Mouse (Mus musculus) MEL (cell line): ENCODE results near the gene Lipc. TPM values are rescaled to one million over a fixed set of nuclear protein-coding genes. Genes with fewer than 3 reads are reported as not detected.

Source experiments
- DNase-seq: peaks from one replicate; pipeline ENCODE4 v3.0.0; 2011; ENCODE audit warnings: low read depth, low spot score
- H3K27ac ChIP-seq: 2 replicates; pipeline ENCODE4 v1.5.1; 2012; ENCODE audit warnings: low read depth, mild to moderate bottlenecking, control low read depth, low read length, moderate library complexity; ENCODE audit not compliant: control insufficient read depth
- H3K27me3 ChIP-seq, 2 experiments: fragments of 150-350 bp in 1 of 2; sonication (generic) in 1 of 2; 2 replicates each; pipeline ENCODE4 v1.6.1; 2012; ENCODE audit warnings: low read length in 2 of 2, mild to moderate bottlenecking in 2 of 2, improper control_type of control experiment in 1 of 2, moderate library complexity in 1 of 2; ENCODE audit not compliant: insufficient read depth in 2 of 2, control insufficient read depth in 1 of 2
- H3K36me3 ChIP-seq, 2 experiments: 2 replicates each; pipeline ENCODE4 v1.6.1; 2012 to 2014; ENCODE audit warnings: low read length in 2 of 2, improper control_type of control experiment in 1 of 2, inconsistent platforms in 1 of 2, mild to moderate bottlenecking in 1 of 2; ENCODE audit not compliant: insufficient read depth in 2 of 2, control insufficient read depth in 1 of 2
- H3K4me1 ChIP-seq, 2 experiments: fragments of 150-350 bp in 1 of 2; sonication (generic) in 1 of 2; 2 replicates each; pipeline ENCODE4 v1.6.1; 2012; ENCODE audit warnings: low read length in 2 of 2, improper control_type of control experiment in 1 of 2, mild to moderate bottlenecking in 1 of 2; ENCODE audit not compliant: insufficient read depth in 2 of 2, control insufficient read depth in 1 of 2
- H3K4me3 ChIP-seq, 2 experiments: fragments of 150-350 bp in 1 of 2; sonication (generic) in 1 of 2; 2 replicates each; pipeline ENCODE4 v1.5.1; 2012; ENCODE audit warnings: low read depth in 2 of 2, low read length in 2 of 2, mild to moderate bottlenecking in 2 of 2, moderate library complexity in 2 of 2, control low read depth in 1 of 2, improper control_type of control experiment in 1 of 2; ENCODE audit not compliant: control insufficient read depth in 1 of 2, insufficient read depth in 1 of 2
- H3K79me2 ChIP-seq: 2 replicates; pipeline ENCODE4 v1.6.1; 2012; ENCODE audit warnings: mild to moderate bottlenecking, low read length, moderate library complexity; ENCODE audit not compliant: control insufficient read depth, poor library complexity, insufficient read depth
- H3K9ac ChIP-seq: 2 replicates; pipeline ENCODE4 v1.6.1; 2012; ENCODE audit warnings: low read depth, mild to moderate bottlenecking, control low read depth, low read length, moderate library complexity; ENCODE audit not compliant: control insufficient read depth, poor library complexity, severe bottlenecking
- H3K9me3 ChIP-seq: fragments of 150-350 bp; sonication (generic); replicated peaks from 2 replicates; pipeline ENCODE4 v1.6.1; 2012; ENCODE audit warnings: mild to moderate bottlenecking, low read length, improper control_type of control experiment, moderate library complexity; ENCODE audit not compliant: insufficient read depth
- BHLHE40 ChIP-seq: IDR thresholded peaks from 2 replicates; pipeline ENCODE4 v1.6.1; 2012; ENCODE audit warnings: low read depth, mild to moderate bottlenecking, inconsistent platforms, low read length, improper control_type of control experiment, borderline replicate concordance
- CHD1 ChIP-seq: IDR thresholded peaks from 2 replicates; pipeline ENCODE4 v1.6.1; 2012; ENCODE audit warnings: low read depth, mild to moderate bottlenecking, inconsistent platforms, low read length, improper control_type of control experiment
- E2F4 ChIP-seq: IDR thresholded peaks from 2 replicates; pipeline ENCODE4 v1.6.1; 2011; ENCODE audit warnings: low read depth, low read length, improper control_type of control experiment, borderline replicate concordance
- EP300 ChIP-seq, 2 experiments: IDR thresholded peaks; 2 replicates each; pipeline ENCODE4 v1.6.1; 2011; ENCODE audit warnings: improper control_type of control experiment in 2 of 2, low read length in 2 of 2, low read depth in 1 of 2, mild to moderate bottlenecking in 1 of 2
- ETS1 ChIP-seq: IDR thresholded peaks from 2 replicates; pipeline ENCODE4 v1.6.1; 2012; ENCODE audit warnings: low read depth, mild to moderate bottlenecking, inconsistent platforms, low read length, improper control_type of control experiment, moderate library complexity
- GATA1 ChIP-seq: IDR thresholded peaks from 2 replicates; pipeline ENCODE4 v1.6.1; 2011; ENCODE audit warnings: low read depth, low read length, improper control_type of control experiment
- KAT2A ChIP-seq: conservative IDR thresholded peaks from 2 replicates; pipeline ENCODE4 v1.6.1; 2012; ENCODE audit warnings: low read depth, low read length, improper control_type of control experiment, inconsistent platforms
- MEF2A ChIP-seq: IDR thresholded peaks from 2 replicates; pipeline ENCODE4 v1.6.1; 2014; ENCODE audit warnings: low read depth, mild to moderate bottlenecking, inconsistent platforms, low read length, improper control_type of control experiment; ENCODE audit not compliant: poor library complexity, insufficient replicate concordance, severe bottlenecking; ENCODE audit errors: extremely low read depth
- MXI1 ChIP-seq: IDR thresholded peaks from 2 replicates; pipeline ENCODE4 v1.6.1; 2011; ENCODE audit warnings: mild to moderate bottlenecking, low read depth, low read length, improper control_type of control experiment
- RCOR1 ChIP-seq: IDR thresholded peaks from 2 replicates; pipeline ENCODE4 v1.6.1; 2012; ENCODE audit warnings: low read depth, mild to moderate bottlenecking, inconsistent platforms, low read length, improper control_type of control experiment
- SIN3A ChIP-seq: IDR thresholded peaks from 2 replicates; pipeline ENCODE4 v1.6.1; 2012; ENCODE audit warnings: low read length, improper control_type of control experiment, inconsistent platforms
- TAL1 ChIP-seq: IDR thresholded peaks from 2 replicates; pipeline ENCODE4 v1.6.1; 2012; ENCODE audit warnings: mild to moderate bottlenecking, inconsistent platforms, low read length, moderate library complexity, mixed read lengths
- TBP ChIP-seq: IDR thresholded peaks from 2 replicates; pipeline ENCODE4 v1.8.0; 2011; ENCODE audit warnings: low read depth, low read length, improper control_type of control experiment
- TCF12 ChIP-seq: IDR thresholded peaks from 2 replicates; pipeline ENCODE4 v1.6.1; 2014; ENCODE audit warnings: low read depth, mild to moderate bottlenecking, inconsistent platforms, low read length, improper control_type of control experiment, moderate library complexity
- UBTF ChIP-seq: IDR thresholded peaks from 2 replicates; pipeline ENCODE4 v1.6.1; 2012; ENCODE audit warnings: low read depth, mild to moderate bottlenecking, inconsistent platforms, low read length, improper control_type of control experiment, moderate library complexity, borderline replicate concordance; ENCODE audit not compliant: insufficient read depth
- USF1 ChIP-seq: IDR thresholded peaks from 2 replicates; pipeline ENCODE4 v1.6.1; 2014; ENCODE audit warnings: low read depth, mild to moderate bottlenecking, inconsistent platforms, low read length, improper control_type of control experiment, moderate library complexity
- USF2 ChIP-seq, 2 experiments: IDR thresholded peaks; 2 replicates each; pipeline ENCODE4 v1.6.1; 2011 to 2012; ENCODE audit warnings: improper control_type of control experiment in 2 of 2, low read length in 2 of 2, borderline replicate concordance in 1 of 2, inconsistent platforms in 1 of 2, low read depth in 1 of 2, mild to moderate bottlenecking in 1 of 2; ENCODE audit not compliant: insufficient read depth in 1 of 2
- ZKSCAN1 ChIP-seq: IDR thresholded peaks from 2 replicates; pipeline ENCODE4 v1.6.1; 2012; ENCODE audit warnings: low read depth, mild to moderate bottlenecking, inconsistent platforms, low read length, improper control_type of control experiment, moderate library complexity
- ZMIZ1 ChIP-seq: IDR thresholded peaks from 2 replicates; pipeline ENCODE4 v1.6.1; 2012; ENCODE audit warnings: low read depth, mild to moderate bottlenecking, inconsistent platforms, low read length, improper control_type of control experiment, moderate library complexity
- ZNF384 ChIP-seq: IDR thresholded peaks from 2 replicates; pipeline ENCODE4 v1.6.1; 2012; ENCODE audit warnings: low read depth, mild to moderate bottlenecking, inconsistent platforms, low read length, improper control_type of control experiment
- polyA plus RNA-seq, 2 experiments: library from polyadenylated mRNA; stranded (reverse) in 1 of 2; unstranded in 1 of 2; fragments of >175 nt in 1 of 2; fragments of >200 nt in 1 of 2; gene quantifications; 2 replicates each; pipeline versions ENCODE4 v1.2.1 to v1.2.4; 2012; ENCODE audit warnings: low replicate concordance in 2 of 2, low read depth in 1 of 2; ENCODE audit not compliant: insufficient read length in 2 of 2, insufficient read depth in 1 of 2, missing spikeins in 1 of 2
- total RNA-seq: library from RNA; depleted of rRNA; stranded (reverse); fragments of 300-350 nt; gene quantifications from 2 replicates; pipeline ENCODE4 v1.2.3, GENCODE M21; 2012

Gene Lipc
- total and polyA plus RNA-seq, 3 experiments: 0.07 TPM; not detected in 2

DNA sequence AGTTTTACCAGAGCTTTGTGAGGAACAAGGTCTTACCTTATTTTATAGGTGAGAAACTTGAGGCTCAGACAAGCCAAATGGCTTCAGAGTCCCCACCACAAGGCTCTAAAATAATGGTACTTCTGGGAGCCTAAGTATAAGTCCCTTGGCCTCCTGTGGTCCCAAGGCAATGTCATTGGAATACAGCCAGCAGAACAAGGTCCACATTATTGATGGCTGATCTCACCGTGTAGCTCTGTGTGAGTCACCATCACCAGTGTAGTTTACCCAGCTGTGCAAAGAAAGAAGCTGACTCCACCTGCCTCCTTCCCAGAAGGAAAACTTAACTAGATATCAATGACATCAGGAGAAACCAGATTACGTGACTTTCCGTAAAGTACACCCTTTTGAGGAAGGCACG lies 63.1 kb downstream of the Lipc start:
- no peak for TF ChIP-seq ZKSCAN1
- TF ChIP-seq USF1: no peak
- no peak overlapping the region for H3K4me3 ChIP-seq
- no peaks in the 10 kb centered on the region for H3K9me3 ChIP-seq
- no peaks in the 10 kb centered on the region for H3K79me2 ChIP-seq
- no peaks in the 10 kb centered on the region for H3K27me3 ChIP-seq
- peaks cover 9 to 28% of the 10 kb centered on the region in 2 experiments for H3K4me1 ChIP-seq
- H3K36me3 ChIP-seq: peaks cover 0 to 20% of the 10 kb centered on the region in 2 experiments; a peak in 2 of 4 replicates
- no peak overlapping the region for H3K9ac ChIP-seq
- no peak overlapping the region for H3K27ac ChIP-seq
- no peak for DNase-seq

DNA sequence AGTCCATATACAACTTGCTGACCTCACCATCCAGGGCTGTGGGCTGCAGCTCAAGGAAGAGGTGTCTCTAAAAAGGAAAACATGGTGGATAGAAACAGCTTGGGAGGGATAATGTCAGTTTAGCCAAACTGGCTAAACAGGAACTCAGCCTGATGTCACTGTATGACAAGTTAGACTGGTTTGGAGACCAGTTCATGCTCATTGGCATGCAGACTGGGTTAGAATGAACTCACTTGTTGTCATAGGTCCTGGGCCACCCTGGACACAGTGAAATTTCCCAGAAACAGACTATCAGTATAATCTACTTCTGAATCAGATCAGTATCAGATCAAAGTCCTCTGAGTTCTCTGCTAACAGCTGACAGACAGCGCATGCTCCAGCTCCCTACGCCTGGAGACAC lies 63.5 kb downstream of the Lipc start:
- H3K9me3 ChIP-seq: no peaks in the 10 kb centered on the region
- no peak for DNase-seq
- H3K27ac ChIP-seq: no peak overlapping the region
- no peaks in the 10 kb centered on the region for H3K27me3 ChIP-seq
- peaks cover 0 to 19% of the 10 kb centered on the region in 2 experiments; a peak in 2 of 4 replicates for H3K36me3 ChIP-seq
- no peak overlapping the region for H3K4me3 ChIP-seq
- no peaks in the 10 kb centered on the region for H3K79me2 ChIP-seq
- H3K4me1 ChIP-seq: peaks cover 9 to 25% of the 10 kb centered on the region in 2 experiments
- no peak overlapping the region for H3K9ac ChIP-seq
- TF ChIP-seq TBP (no peak), ZMIZ1 (no peak), MEF2A (no peak), MXI1 (no peak), TCF12 (no peak), UBTF (no peak), E2F4 (no peak), ZNF384 (no peak), ZKSCAN1 (no peak), EP300 (IDR thresholded peaks at IDR 0.05; ENCODE audit: low read depth in 1 of 2, low read length in 2 of 2) (no peak), BHLHE40 (no peak), SIN3A (no peak), USF2 (IDR thresholded peaks at IDR 0.05; ENCODE audit: borderline replicate concordance in 1 of 2, insufficient read depth in 1 of 2, low read depth in 1 of 2, low read length in 2 of 2) (no peak)

DNA sequence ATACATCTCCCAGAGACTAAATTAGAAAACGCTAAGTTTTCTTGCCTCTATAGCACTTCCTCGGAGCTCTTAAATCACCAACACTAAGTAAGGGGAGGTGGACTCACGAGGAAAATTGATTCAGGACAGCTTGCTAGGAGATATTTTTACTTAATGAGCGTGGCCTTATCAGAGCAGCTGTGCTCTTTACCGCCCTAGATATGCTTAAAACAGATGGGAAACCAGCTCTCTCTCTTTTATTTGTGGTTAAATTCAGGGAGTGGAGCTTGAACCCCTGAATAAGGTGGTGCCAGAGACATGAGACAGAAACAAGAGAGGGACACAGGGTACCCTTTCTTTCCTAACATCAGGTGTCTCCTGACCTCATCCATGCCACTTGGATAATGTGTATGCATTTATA lies 70.0 kb downstream of the Lipc start:
- H3K36me3 ChIP-seq: peaks cover 0 to 2% of the 10 kb centered on the region in 2 experiments; a peak in 1 of 4 replicates
- H3K9me3 ChIP-seq: no peaks in the 10 kb centered on the region
- peaks cover 0 to 5% of the 10 kb centered on the region in 2 experiments; a peak in 1 of 4 replicates for H3K4me1 ChIP-seq
- H3K27ac ChIP-seq: no peak overlapping the region
- TF ChIP-seq GATA1 (peak; percentile 64), SIN3A (0 out of 2 replicates have a peak, but pooled peaks have one; percentile 22), TAL1 (no peak), TCF12 (peak; percentile 49; the same call in 1 of the 2 replicates), RCOR1 (0 out of 2 replicates have a peak, but pooled peaks have one; percentile 31), EP300 (IDR thresholded peaks at IDR 0.05; ENCODE audit: low read depth in 1 of 2, low read length in 2 of 2) (peak; percentile 37 to 49; a peak in 2 of 4 replicates), ETS1 (peak; percentile 83), CHD1 (no peak), KAT2A (no peak)
- no peak overlapping the region for H3K4me3 ChIP-seq
- no peak overlapping the region for H3K9ac ChIP-seq
- peak; percentile 36 for DNase-seq
- no peaks in the 10 kb centered on the region; a peak in 1 of 4 replicates for H3K27me3 ChIP-seq
- no peaks in the 10 kb centered on the region for H3K79me2 ChIP-seq
